Mouse (Mus musculus) kidney, adult 11 months (tissue): ENCODE results near the gene Saysd1.

Experiments
- DNase-seq: peaks from one replicate; pipeline ENCODE4 v3.0.0; 2022

The Saysd1 gene

DNA sequence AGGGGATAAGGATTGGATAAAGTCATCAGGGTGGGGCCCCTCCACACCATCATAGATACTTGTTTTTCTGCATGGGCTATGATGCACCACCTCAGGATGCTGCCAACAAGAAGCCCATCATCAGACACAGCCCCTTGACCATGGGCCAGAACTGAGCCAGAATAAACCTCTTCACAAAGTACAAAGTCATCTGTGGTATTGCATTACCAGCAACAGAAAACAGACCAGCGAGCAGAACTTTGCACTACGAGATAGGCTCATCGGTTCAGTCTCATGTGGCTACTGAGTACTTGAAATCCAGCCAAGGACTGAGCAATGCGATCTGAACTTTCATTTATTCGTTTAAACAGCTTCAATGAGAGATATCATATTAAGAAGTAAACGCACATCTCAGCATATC is 24.4 kb upstream of the Saysd1 start:
- DNase-seq: peak; percentile 66

GRCm38 (mm10) chr14:20158727-20159681 is 20.7 kb upstream of the Saysd1 start:
- DNase-seq: peak; percentile 81

- peak; percentile 51 for DNase-seq
These were observed 19.3 kb upstream of the Saysd1 start for GRCm38 (mm10) chr14:20157595-20157994.

GRCm38 (mm10) chr14:20155718-20156117 is 17.4 kb upstream of the Saysd1 start:
- no peak for DNase-seq

DNA sequence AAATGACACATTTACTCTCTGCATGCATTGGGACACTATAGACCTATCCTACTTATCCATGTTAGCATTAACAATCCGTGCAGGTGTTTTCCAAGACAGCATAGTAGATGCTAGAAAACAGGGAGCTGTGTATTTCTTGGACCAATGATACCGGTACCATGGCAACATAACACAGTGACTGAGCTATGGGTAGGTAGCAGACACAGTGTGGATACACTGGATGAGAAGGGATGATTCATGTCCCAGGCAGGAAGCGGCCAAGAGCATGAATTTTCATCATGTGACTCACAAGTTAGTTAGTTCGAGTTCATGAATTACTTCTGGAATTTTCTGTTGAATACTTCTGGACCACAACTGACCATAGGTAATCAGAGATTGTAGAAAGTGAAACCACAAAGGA is 16.6 kb upstream of the Saysd1 start:
- DNase-seq: no peak

DNA sequence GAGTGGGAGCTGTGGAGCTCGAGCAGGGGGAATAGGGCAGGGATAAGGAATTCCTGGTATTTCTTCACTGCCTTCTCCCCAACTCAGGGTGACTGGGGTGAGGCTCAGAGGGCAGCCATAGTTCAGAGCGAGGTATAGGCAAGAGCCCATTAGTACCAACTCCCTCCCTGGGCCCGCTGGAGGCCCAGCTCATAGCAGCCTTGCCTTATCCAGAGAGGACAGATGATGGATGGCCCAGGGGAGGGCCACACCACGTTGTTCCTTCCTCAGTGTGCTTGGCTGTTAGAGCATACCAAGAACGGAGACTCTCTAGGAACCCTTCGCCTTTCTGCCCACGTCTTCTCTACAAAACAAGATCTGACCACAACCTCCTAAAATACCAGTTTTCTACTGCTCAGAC is 15.9 kb upstream of the Saysd1 start:
- DNase-seq: no peak

GRCm38 (mm10) chr14:20149127-20150080 is 11.1 kb upstream of the Saysd1 start:
- DNase-seq: no peak

DNA sequence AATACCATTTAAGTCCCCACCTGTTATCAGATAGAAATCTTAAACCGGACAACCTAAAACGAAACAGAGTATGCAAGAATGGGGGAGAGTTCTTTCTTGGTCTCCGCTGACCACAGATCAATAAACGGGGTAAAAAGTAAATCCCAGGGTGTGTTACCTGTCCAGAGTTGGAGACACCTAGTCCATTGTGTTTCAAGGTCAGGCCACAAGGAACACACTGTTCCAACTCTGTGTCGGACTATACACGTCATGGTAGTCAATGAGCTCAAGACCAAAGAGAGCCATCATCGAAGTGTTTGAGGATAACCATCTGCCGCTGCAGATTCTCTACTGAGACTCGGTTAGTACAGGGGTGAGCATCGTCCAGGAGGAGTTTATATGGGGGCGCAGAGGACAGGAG is 10.2 kb upstream of the Saysd1 start:
- no peak for DNase-seq

GRCm38 (mm10) chr14:20147854-20148253 is 9.5 kb upstream of the Saysd1 start:
- no peak for DNase-seq

GRCm38 (mm10) chr14:20144093-20144492 is 5.8 kb upstream of the Saysd1 start:
- DNase-seq: no peak

DNA sequence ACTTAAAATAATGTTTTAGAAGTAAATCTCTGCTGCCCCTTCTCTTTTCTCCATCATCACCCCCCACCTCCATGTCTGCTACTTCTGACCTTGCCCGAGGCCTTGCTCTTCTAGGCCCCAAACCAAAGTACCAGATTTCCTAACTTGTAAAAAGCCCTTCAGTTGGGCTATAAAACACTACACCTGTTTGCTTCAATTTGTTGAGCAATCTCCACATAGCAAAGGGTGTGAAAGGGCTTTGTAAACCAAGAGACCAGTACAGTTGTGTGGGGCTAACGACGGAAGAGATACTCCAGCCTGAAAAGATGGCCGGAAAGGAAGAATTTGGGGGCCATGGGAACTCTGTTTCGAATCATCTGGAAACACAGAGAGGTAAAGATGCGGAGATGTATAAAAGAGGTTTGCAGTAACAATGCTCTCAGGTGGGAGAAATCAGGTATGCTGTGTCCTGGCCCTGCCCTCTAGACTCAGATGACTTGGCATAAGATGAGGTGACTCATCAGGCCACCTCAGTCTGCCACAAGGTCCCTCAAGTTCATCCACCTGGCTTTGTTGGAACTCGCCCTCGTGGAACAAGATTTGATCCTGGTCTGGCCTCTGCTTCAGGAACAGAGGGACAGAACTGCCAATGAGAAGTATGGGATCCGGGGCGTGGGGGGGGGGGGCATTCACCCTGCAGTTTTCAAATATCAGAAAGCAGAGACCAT is 3.2 kb downstream of the Saysd1 start:
- DNase-seq: no peak

- no peak for DNase-seq
These were observed 10.2 kb downstream of the Saysd1 start for GRCm38 (mm10) chr14:20128162-20128561.

DNA sequence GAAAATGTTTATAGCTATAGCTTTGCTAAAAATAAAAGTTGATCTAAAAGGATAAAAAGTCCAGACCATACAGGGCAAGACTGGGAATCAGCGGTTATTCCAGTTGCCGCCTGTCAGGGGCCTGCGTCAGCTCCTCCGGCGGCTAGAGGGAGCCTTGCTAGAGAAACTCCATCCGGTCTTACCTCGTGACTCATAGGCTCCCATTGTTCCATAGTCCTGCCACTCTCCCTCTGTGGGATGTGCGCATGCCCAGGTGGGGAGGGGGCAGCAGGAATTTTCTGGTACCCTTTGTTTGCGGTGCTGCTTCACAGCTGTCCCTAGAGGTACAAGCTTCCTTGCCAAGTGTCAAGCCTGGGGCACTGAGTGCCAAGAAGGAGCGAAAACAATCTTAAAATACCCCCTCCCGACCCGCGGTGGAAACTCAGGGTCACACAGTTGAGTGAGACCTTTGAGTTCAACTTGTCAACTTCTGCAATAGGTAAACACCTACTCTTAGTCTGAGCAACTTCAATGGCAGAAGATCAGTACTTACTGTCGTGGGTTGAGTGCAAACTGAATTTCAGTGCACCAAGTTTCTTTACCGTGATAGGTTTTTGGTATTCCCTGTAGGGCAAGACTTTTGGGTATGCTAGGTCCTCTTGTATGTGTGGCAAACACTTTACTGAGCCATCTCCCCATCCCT is 10.8 kb downstream of the Saysd1 start:
- DNase-seq: no peak

GRCm38 (mm10) chr14:20120868-20121267 is 17.5 kb downstream of the Saysd1 start:
- DNase-seq: no peak

- no peak for DNase-seq
These were observed 18.3 kb downstream of the Saysd1 start for GRCm38 (mm10) chr14:20120012-20120411.

GRCm38 (mm10) chr14:20116149-20116605 is 22.2 kb downstream of the Saysd1 start:
- DNase-seq: peak; percentile 83

- DNase-seq: no peak
These were observed 23.4 kb downstream of the Saysd1 start for GRCm38 (mm10) chr14:20114951-20115350.

DNA sequence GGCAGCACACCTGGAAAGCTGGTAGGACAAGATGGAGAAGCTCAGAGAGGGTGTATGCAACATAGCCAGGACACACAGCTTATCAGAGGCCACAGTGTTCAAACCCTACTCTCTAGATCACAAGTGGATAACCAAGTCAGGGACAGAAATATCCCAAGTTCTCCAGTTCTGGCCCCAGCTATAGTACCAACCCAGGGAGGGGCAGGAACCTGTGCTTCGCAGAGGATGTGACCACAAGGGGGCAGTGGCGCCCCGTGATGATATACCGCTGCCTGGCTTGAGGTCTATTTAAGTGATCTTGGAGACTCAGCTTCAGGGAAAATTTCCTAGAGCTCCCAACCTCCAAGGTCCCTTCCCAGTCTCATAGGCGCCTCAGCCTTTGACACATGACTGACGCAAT is 24.4 kb downstream of the Saysd1 start:
- peak; percentile 81 for DNase-seq

GRCm38 (mm10) chr14:20113189-20113961 is 25.0 kb downstream of the Saysd1 start:
- no peak for DNase-seq

DNA sequence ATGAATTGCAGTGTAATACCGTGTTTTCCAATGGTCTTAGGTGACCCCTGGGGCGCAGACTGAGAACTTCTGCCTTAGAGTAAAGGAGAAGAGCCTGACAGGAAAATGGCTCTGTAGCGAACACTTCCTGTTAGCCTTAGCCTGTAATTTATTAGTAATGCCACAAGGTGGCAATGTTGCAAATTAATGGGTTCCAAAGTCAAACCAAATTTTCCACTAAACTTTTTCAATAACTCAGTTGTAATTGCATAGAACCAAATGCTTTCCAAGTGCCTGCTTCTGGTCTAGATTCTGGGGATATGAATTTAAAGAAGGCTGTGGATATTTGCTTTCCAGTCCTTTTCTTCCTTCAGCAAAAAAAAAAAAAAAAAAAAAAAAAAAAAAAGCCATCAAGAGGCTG is 26.1 kb downstream of the Saysd1 start:
- no peak for DNase-seq

GRCm38 (mm10) chr14:20110945-20111344 is 27.4 kb downstream of the Saysd1 start:
- DNase-seq: no peak
